Comparison of ENCODE assay signal across 8 mouse cellular contexts in the genomic region with DNA sequence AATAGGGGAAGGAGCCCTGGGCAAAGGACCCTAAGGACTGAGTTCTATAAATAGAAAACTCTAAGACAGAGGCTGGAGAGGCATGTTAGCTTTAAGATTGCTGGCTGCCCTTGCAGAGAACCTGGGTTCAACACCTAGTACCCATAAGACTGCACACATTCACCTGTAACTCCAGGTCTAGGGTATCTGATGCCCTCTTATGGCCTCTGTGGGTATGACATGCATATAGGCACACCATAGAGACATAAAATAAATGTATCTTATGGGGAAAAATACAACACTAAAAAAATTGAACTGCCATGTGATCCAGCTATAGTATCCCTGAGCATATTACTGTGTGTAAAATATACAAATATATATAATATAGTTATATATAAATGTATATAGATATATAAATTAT. TPM values are rescaled to one million over a fixed set of nuclear protein-coding genes. Genes with fewer than 3 reads are reported as not detected.
DNase-seq lines count a peak whose midpoint lies in the region; ATAC-seq and TF ChIP-seq lines count a peak whose summit lies in the region.

No protein-coding gene starts in this region.

- no peaks in the 10 kb centered on the region for H3K4me1 ChIP-seq in heart, adult 2 months (ENCODE audit: control insufficient read depth, insufficient read depth, low read length)
- no peaks in the 10 kb centered on the region for H3K4me1 ChIP-seq in ES-E14 (ENCODE audit: control insufficient read depth in 2 of 2, insufficient read depth in 2 of 2, low read length in 2 of 2, poor library complexity in 1 of 2)

- DNase-seq in heart, adult 2 months, result no peak
- no peak for DNase-seq in heart, postnatal 36 days
- peak; percentile 33 for DNase-seq in lung, postnatal 36 days
- DNase-seq in lung, adult 18-20 months, result no peak
- peak; percentile 8 for DNase-seq in ES-E14 (ENCODE audit: low read depth, low spot score)
- DNase-seq in right cerebral cortex, postnatal 10 days (ENCODE audit: low spot score in 2 of 2), result no peak
- DNase-seq in adrenal gland, postnatal 10 days, result no peak

- peak; percentile 41; the same call in 1 of the 2 replicates for ATAC-seq in neutrophil, adult 5-6 weeks (ENCODE audit: extremely low read depth, insufficient number of reproducible peaks, low FRiP score, poor library complexity, severe bottlenecking)

- H3K9ac ChIP-seq in heart, adult 2 months (ENCODE audit: low read depth, low read length), result no peak overlapping the region
- no peak overlapping the region for H3K9ac ChIP-seq in ES-E14 (ENCODE audit: insufficient read depth, low read depth, low read length, poor library complexity, severe bottlenecking)

- intact Hi-C loops in heart, adult 2 months (cut with DNase I), result no loop called here
- intact Hi-C loops in heart, postnatal 36 days (cut with DNase I), result no loop called here

- H3K27me3 ChIP-seq in heart, adult 2 months (ENCODE audit: control insufficient read depth, insufficient read depth, low read length), result no peaks in the 10 kb centered on the region

- TF ChIP-seq CTCF in heart, adult 2 months (IDR thresholded peaks at IDR 0.05), result peak; percentile 51

- in situ Hi-C loops in ES-E14 (cut with MboI; ENCODE audit: low sequenced_read_pairs in 2 of 2, unreplicated experiment in 2 of 2), result no loop called here

- no peaks in the 10 kb centered on the region for H3K79me2 ChIP-seq in heart, adult 2 months (replicated peaks; ENCODE audit: control insufficient read depth, insufficient read depth, low read length)

- TF ChIP-seq POLR2A in heart, adult 2 months (IDR thresholded peaks at IDR 0.05; ENCODE audit: insufficient read depth, low read depth, low read length), result no peak

- H3K9me3 ChIP-seq in ES-E14 (ENCODE audit: control insufficient read depth, insufficient read depth, low read depth, low read length), result no peaks in the 10 kb centered on the region

- H3K36me3 ChIP-seq in heart, adult 2 months (ENCODE audit: control insufficient read depth, insufficient read depth, low read length), result no peaks in the 10 kb centered on the region
- H3K36me3 ChIP-seq in ES-E14 (ENCODE audit: control insufficient read depth, insufficient read depth, low read length, poor library complexity, severe bottlenecking), result no peaks in the 10 kb centered on the region; the same call in 1 of the 2 replicates

- no peak overlapping the region for H3K27ac ChIP-seq in heart, adult 2 months
- no peak overlapping the region for H3K27ac ChIP-seq in ES-E14 (ENCODE audit: insufficient read depth, low read depth, low read length, poor library complexity, severe bottlenecking)

- TF ChIP-seq EP300 in heart, adult 2 months (IDR thresholded peaks at IDR 0.05; ENCODE audit: insufficient read depth, low read depth, low read length), result no peak

- no peak overlapping the region for H3K4me3 ChIP-seq in heart, adult 2 months
- no peak overlapping the region for H3K4me3 ChIP-seq in ES-E14 (ENCODE audit: insufficient read depth in 1 of 2, low read depth in 1 of 2, low read length in 2 of 2, poor library complexity in 1 of 2, severe bottlenecking in 1 of 2)

TF ChIP-seq in ES-E14, 5 proteins besides CTCF, POLR2A, EP300 and RAD21:
- no peak for TF ChIP-seq CHD2 (IDR thresholded peaks at IDR 0.05; ENCODE audit: low read depth, low read length)
- no peak for TF ChIP-seq HCFC1 (IDR thresholded peaks at IDR 0.05; ENCODE audit: borderline replicate concordance, insufficient read depth, low read length)
- TF ChIP-seq ZC3H11A (IDR thresholded peaks at IDR 0.05; ENCODE audit: borderline replicate concordance, low read depth, low read length), result no peak
- no peak for TF ChIP-seq ZNF384 (IDR thresholded peaks at IDR 0.05; ENCODE audit: low read depth, low read length)
- TF ChIP-seq MAFK (IDR thresholded peaks at IDR 0.05; ENCODE audit: insufficient read depth, low read depth, low read length), result no peak

RNA-seq across cellular contexts. Expression of gene Prkx, which starts 18.3 kb away (rescaled TPM):
- total RNA-seq in heart, adult 2 months (2021), result 10 to 100 TPM; 14.4 to 16.8 TPM
- polyA plus RNA-seq in heart, adult 2 months (2012; rRNA removed), result 6.9 and 10.7 TPM in 2 replicates
- total RNA-seq in heart, postnatal 36 days (2021), result 10 to 100 TPM; 15.5 to 16.2 TPM
- total RNA-seq in ES-E14 (2012; rRNA removed), result 8.4 and 9.1 TPM in 2 replicates
- 22.0 and 22.6 TPM in 2 replicates for total RNA-seq in neutrophil, adult 5-6 weeks (2017)
- total RNA-seq in adrenal gland, postnatal 10 days (2021), result 10 to 100 TPM; 12.6 to 14.3 TPM

Comparison
In these comparisons a context has a peak if more than half of its experiments do, and no peak if none do; other contexts are left out.
1. DNase-seq: peak in lung, postnatal 36 days (single experiment) and ES-E14 (single experiment); none in heart, adult 2 months (0 of 2), heart, postnatal 36 days (0 of 2), lung, adult 18-20 months (0 of 2), right cerebral cortex, postnatal 10 days (0 of 2) and adrenal gland, postnatal 10 days (single experiment).